Mouse (Mus musculus) brain, embryonic 14.5 days (tissue): Measurements from ENCODE around the gene Defa35.
"Not testable (repeated sequence)": the region's sequence is repeated elsewhere in the genome, so short reads cannot be mapped to it uniquely, and the experiment has no call there.

ENCODE experiments used
- CTCF ChIP-seq: fragments of 200-500 bp; IDR thresholded peaks from 2 replicates; pipeline ENCODE4 v1.5.1; 2012; ENCODE audit warnings: inconsistent platforms, mild to moderate bottlenecking, moderate library complexity, borderline replicate concordance; ENCODE audit not compliant: insufficient read depth, insufficient read length; ENCODE audit errors: extremely low read depth
- POLR2A ChIP-seq: fragments of 200-500 bp; IDR thresholded peaks from 2 replicates; pipeline ENCODE4 v1.6.1; 2012; ENCODE audit warnings: mild to moderate bottlenecking, inconsistent platforms, borderline replicate concordance; ENCODE audit not compliant: poor library complexity, insufficient read depth, insufficient read length, severe bottlenecking; ENCODE audit errors: extremely low read depth

- not testable (repeated sequence) for TF ChIP-seq CTCF, POLR2A
Measured at GRCm38 (mm10) chr8:21025245-21025644, 39.6 kb upstream of the Defa35 start, which contains the start of gene Defa21.
